Mouse (Mus musculus) layer of hippocampus, adult 9-11 months (tissue): ENCODE measurements around the gene Snorc.
"Not testable (repeated sequence)": the region's sequence is repeated elsewhere in the genome, so short reads cannot be mapped to it uniquely, and the experiment has no call there.

Experiments
- DNase-seq: peaks from one replicate; pipeline ENCODE4 v3.0.0; 2022

The Snorc gene

DNA sequence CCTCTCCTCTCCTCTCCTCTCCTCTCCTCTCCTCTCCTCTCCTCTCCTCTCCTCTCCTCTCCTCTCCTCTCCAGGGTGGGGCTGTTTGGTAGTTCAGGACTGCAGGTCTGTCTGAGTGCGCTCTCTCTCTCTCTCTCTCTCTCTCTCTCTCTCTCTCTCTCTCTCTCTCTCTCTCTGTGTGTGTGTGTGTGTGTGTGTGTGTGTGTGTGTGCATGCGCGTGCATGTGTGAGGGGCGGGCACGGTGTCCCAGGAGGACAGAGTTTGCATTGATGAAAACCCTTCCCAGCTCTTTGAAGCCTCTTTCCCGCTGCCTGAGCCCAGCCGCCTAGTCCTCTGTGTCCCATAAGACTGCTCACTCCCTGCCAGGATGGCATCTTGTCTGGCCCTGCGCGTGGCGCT, at the start of gene Snorc:
Gene Snorc (plus strand): TSS at position 301 of the 400 bp plus-strand sequence.
- not testable (repeated sequence) for DNase-seq

DNA sequence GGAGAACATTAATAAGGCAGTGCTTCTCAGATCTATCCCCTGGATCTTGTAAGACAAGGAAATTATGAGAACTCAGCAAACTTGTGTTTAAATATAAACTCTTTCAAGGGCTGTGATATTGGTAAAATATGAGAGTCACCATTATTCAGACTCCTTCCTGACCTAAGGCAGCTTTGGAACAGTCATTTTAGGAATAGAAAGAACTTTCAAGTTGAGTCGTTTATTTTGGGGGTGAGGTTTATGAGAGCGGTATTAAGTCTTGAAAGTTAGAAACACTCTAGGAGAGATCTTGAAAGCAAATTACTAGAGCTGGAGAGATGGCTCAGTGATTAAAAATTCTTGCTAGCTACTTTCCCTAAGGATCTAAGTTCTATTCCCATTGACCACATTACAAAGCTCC, 34.9 kb upstream of the Snorc start:
- no peak for DNase-seq

DNA sequence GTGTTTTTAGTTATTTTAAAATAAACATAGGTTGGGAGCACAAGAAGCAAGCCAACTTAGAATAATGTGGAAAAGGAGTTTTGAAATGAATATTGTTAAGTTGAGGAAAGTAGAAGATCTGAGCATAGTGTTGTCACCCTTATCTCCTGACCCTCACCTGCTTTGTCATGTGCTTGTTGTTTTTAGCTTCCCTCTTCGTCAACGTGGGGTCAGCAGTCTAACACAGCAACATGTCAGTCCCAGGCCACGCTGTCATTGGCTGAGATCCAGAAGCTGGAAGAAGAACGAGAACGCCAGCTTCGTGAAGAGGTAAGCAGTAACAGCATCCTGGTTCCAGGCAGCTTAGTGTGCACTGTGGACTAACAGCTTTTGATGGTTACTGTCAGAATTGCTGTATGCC, 33.5 kb upstream of the Snorc start:
- no peak for DNase-seq

DNA sequence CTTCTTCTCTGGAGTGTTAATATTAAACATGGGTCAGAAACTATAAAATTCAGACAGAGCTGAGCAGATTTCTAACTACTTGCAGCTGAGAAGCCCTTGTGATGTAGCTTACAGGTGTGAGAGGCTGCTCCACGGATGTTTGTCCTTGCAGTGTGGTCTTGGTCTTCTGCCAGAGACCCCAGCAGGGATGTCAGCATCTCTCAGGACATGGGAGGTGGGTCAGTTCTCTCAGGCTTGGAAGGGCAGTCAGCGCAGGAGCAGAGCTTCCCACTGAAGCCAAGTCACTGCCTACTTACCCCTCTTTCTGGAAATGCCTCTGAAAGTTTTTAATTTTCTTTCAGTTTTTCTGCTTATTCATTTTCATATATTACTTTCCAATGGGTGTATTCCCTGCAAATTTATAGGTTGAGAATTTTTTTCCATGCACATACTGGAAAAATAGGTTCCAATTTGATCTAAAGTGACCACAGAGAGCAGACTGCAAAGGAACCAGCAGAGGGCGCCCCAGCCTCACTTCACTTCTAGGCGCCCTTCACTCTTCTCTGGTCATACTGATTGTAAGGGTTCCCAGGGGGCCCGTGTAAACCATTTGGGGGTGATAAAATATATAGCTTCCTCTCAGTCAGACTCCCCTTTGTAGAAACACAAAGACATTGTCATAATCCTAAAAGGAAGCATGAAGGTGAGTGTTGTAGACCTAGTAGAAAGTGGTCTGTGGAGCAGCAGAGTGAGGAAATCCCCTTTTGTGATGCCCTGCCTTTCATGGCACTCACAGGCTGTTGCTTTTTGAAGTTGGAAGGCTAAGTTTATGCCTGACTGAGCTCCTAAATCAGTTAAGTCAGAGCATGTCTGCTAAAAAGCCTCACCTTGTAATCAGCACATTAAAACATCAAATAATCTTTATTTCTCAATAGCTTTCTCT, 22.6 kb upstream of the Snorc start:
- peak; percentile 15 for DNase-seq

DNA sequence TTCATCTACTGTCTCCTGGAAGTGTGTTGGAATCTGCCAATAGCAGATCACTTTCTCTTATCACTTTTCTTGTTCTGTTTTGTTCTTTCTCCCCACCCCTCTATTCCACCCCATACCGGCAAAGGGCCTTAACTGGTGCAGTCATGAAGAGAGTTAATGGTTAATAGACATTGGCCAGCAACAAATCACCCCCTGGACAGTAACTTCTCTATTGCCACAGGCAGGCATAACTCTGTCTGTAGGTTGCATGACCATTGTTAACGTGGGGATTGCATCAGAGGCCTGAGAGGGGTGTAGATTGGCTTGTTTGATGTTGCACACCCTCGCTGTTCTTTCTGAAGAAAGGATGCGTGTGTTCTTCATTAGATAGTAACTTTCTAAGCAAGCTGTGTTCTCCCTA, 20.6 kb upstream of the Snorc start:
- no peak for DNase-seq

DNA sequence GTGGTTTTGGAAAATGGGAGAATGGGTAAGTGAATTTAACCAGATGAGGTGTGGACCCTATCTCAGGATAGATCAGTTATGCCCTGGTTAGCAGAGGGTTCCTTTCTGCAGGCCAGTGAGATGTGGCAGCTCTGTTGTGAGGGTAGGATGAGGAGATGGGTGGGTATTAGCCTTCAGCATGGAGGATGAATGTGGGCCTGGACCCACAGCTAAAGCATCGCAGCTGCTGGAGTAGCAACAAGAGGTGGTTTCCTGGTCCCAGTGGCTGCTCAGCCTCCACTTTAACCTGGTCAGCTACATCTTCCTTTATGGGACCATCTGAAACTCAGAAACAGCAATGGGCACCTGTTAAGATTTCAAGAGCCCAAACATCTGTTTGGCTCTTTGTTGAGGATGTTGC, 13.6 kb upstream of the Snorc start:
- no peak for DNase-seq

DNA sequence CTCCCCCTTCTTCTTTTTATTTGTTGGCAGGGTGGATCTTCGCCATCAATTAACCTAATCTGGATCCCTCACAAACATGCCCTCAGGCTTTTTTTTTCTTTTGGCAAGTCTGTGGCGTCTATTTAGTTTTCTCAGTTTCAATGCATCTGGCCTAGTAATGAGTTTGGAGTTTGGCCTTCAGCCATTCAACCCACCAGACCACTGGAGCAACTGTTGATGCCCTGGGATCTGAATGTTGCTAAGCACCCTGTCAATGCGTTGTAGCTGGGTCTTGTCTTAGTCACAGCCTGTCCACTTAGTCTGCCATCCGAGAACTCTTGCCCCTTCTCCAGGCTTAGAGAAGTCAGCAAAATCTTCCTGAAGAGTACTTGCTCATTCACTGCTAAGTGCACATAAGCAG, 12.0 kb upstream of the Snorc start:
- DNase-seq: no peak

DNA sequence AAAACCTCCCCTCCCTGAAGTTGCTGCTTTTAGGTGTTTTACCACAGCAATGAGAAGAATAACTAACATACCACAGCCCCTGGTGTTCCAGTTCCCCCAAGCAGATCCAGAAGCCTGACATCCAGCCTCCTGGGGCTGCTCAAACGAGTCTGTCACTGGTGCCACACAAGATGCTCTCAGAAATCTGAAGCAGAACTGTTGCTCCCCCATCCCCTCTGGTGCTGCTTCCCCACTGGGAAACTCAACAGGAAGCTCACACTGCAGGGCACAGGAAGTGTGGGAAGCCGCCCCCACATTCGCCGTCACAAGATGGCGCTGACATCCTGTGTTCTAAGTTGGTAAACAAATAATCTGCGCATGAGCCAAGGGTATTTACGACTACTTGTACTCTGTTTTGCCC, 10.2 kb upstream of the Snorc start:
- DNase-seq: not testable (repeated sequence)

DNA sequence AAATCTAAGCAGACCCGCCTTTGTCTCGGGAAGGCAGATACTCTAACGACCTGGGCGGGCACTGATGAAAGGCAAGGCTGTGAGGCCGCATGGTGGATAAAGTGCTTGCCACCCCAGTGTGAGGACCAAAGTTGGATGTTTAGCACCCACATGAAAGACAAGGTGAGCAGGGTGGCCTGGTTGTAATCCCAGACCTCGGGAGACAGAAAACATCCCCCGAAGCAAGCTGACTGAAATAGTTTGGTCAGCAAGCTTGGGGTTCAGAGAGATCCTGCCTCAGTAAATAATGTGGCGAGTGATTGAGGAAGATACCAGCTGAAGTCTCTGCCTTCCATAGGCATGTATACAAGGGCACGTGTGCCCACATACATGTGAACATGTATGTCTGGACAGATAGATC, 2.6 kb upstream of the Snorc start:
- no peak for DNase-seq

DNA sequence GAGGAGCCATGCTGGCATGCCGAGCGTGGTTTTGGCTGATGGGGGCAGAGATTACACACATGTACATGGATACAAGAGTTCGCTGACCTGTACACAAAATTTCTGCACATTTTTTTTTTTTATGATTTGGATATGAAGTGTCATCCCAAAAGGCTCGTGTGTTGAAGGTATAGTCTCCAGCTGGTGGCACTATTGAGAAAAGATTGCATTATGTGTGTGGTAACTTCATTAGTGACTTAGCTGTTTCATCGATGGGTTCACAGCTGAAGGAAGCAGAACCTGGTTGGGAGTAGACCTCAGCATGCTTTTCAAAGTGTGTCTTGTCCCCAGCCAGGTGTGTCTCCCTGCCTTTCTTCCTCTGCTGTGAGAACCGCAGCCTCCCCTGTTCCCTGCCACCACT, 1.8 kb upstream of the Snorc start:
- no peak for DNase-seq

DNA sequence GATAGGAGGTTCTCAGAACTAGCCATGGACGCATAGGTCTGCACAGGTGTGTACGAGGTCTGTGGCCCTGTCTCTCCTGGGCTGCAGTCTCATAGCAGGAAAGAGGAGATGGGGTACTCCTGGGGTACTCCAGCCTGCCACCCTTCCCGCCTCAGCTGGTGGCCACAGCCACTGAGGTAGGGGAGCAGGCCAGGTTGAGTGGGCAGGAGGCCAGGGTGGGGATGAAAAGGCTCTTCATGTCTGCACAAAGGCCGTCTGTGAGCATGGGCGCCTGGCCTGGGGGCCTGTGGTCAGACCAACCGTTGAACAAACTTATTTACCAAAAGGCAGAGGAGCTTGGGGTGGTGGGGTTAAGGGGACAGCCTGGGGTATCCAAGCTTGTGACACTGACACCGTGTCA, 1.8 kb downstream of the Snorc start:
- no peak for DNase-seq

DNA sequence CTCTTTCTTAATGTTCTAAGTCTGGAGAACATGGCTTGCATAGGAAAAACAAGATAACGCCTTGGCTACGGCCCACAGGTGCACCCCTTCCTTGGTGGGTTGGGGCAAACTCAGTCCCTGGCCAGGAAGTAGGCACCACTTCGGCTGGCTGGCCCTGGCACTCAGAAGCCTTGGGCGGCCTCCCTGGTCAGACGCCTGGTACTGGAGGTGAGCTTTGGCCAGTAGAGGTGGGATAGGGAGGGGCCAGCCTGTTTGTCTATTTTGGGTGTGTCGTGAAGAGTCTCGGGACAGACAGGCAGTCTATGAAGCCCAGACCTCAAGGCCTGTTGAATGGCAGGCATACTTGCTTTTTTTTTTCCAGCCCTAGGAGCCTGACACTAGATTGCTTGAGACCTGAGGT, 2.5 kb downstream of the Snorc start:
- DNase-seq: no peak

DNA sequence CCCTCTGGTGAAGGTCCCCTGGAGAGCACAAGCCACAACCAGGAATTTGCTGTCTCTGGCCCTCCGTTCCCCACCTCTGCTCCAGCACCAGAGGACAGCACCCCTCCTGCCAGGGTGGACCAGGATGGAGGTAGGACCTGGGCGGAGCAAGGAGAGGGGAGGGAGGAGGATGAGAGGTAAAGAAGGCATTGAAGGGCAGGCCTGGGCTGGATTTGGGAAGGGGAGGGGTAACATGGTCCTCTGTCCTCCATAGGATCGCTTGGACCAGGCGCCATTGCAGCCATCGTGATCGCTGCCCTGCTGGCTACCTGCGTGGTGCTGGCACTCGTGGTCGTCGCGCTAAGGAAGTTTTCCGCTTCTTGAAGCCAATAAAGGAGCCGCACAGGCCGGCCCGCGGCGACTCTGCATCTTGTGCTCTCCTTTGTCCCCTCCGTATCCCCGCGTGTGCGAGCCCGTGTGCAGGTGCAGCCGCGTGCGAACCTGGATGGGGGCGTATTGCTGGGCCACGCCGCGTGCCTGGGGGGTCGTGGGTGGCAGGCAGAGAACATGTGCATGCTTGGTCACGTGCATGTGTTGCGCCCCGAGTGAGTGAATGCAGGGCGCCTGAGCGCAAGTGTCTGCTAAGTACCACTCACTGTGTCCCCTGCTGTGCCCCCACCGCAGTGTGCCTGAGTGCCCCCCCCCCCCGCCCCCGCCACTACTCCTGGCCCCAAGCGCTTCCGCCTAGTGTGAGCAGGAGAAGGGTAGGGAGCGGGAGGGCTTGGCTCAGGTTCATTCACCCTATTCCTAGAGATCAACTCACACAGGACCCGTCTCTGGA, 5.2 kb downstream of the Snorc start:
- peak; percentile 68 for DNase-seq

DNA sequence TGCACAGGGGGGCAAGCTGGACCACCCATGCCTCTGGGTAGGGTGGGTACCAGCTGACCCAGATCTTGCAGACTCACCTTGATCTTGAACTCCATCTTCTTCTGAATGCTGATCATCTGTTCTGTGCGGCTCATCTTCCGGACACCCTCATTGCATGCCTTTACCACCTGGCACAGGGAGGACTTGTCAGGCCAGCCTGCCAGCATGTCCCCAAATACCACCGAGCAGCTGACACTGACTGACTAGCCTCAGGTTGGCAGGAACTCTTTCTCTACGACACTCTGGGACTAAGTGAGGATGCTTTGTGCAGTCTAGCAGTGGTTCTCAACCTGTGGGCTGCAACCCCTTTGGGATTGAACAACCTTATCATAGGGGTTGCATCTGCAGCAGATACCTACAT, 12.5 kb downstream of the Snorc start:
- no peak for DNase-seq

DNA sequence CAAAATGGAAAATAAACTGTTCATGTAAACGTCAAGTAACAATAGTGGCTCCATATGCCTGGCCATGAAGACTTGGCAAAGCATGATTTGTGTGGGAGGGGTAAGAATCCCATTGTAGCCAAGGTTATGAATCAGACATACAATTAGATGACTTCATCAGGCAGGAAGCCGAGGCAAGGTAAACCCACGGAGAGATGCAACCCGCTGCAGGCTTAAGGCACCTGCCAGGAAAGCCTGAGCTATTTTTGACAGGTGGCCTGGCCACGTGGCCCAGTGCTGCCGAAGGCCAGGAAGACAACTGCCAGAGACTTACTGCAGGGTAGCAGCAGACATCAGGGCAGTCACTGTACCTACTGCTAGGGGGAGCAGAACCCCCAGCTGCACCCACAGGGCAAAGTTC, 16.3 kb downstream of the Snorc start:
- DNase-seq: peak; percentile 86

DNA sequence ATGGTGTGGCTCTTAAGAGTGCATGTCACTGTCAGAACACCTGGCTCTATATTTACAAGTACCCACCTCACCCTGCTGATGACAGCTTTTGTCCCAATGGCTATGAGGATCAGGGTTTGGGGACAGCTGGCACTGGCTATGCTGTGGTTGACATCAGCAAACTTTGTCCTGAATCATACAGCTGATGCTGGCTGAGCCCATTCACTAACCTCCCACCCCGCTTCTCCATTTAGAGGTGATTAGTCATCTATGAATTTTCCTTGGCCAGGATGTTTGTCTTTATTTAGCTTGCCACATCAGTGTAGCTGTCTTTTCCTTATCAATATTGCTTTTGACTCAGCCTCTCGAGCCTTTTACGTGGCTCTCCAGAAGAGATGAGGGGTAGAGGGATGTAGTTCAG, 22.2 kb downstream of the Snorc start:
- DNase-seq: no peak

DNA sequence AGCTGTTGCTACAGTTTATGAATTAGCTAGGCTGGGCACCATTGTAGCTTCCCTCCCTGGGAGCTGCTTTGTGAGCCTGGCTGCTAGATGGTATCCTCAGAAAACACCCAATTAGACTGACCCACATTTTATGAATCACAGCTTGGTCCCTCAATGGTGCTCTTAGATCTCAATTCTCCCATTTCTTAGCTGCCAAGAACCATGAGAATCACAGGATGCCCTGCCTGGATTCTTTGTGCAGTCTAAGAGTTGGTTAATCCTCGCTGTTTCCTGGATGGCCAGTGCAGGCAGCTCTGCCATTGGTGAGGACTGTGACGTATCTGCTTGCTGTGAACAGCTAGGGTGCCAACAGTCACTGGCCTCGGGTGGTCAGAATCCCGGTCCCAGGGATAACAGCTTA, 23.5 kb downstream of the Snorc start:
- peak; percentile 52 for DNase-seq

DNA sequence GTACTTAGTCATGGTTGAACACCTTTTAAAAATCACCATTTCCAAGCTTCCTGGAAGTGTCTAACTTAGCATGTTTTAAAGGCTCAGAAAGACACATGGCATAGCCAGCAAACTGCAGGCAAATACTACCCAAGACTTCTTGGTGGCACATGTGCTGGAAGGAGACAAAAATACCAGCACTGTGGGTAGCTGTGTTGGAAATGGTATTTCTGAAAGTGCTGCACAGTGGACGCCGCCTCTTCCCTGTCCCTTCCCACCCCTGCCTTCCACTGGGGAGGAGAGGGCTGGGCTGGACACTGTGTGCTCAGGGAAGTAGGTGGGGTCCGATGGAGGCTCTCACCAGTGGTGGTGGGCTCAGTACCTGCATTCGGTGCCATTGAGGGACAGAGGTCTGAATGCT, 35.5 kb downstream of the Snorc start:
- no peak for DNase-seq

DNA sequence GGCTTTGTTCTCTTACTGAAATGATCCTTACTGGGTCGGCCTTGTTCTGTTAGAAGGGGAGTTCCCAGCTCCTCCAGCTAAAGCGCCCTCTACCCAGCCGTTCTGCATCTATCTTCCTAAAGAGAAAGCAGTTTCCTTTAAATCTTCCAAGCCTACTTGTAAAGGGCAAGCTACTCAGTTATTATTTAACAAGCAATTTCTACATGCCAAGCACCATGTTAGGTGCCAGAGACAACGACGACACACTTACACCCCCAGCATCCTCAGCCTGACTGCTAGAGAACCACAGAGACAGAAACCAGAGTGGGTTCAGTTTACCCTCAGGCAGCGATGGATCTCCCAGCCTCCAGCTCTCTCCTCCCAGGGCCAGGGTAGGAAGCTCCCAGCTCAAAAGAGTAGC, 37.8 kb downstream of the Snorc start:
- DNase-seq: no peak

DNA sequence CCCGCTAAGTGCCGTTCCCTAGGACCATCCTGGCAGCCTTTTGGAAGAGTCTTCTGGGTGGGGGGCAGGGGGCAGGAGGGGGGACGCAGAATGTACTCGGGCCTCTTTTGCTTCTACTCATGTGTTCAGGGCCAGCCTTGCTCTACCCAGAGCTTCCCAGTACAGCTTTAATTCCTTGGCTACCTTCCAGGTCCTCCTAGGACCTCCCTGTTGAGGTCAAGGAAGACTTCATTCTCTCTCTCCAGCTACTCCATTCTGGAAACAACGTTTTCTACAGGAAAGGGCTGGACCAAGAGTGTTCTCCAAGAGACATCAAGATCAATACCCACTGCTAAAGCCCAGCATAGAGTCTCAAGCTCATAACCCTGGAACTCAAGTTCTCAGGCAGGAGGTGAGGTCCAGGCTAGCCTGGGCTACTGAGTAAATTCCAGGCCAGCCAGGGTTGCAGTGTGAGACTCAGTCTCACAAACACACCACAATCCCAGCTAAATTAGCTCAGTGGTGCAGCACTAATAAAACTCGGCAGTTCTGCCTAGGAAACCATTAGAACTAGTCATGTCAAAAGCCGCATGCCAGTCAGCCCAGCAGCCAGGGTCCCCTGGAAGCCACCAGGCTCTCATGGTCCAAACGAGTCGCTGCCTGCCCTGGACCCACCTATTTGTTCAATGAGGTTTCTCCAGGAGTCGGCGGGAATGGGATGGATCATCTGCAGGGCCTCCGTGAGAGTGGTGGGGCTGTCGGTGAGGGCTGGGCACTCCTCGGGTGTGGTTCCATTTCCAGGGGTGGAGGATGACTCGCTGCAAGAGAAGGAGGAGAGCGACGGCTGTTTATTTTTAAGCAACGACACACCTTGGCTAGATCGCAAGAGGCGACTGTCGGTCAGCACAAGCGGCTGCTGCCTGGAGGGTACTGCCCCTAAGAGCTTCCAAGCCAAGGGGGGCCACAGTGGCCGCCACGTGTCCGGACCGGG, 38.8 kb downstream of the Snorc start:
- no peak for DNase-seq

DNA sequence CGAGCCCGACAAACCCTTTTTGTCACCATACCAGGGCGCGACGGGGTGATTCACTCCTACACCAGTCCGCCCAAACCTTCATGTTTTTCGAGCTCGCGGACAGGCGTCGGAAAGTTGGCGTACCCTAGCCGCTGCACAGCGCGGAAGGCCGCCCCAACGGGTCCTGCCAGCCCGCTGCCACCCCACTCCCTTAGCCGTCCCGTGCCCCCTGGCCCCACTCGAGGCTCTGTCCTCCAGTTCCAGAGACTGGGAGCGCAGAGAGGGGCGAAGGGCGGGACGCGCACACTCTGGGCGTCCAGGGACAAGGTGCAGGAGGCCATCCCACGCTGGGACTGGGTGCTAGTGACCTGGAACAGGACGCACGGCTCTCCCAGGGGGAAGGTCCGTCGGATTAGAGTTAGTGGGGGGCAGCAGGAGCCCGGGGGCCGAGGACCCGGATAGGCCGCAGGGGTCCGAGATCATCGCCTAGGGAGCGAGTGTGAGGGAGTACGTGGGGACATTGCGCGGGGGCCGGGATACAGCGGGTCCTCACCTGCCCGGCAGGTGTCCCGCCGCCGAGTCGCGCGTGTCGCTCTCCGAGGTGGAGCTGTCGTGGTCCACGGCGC, 39.6 kb downstream of the Snorc start, which contains the start of gene Neu2:
Gene Neu2 (plus strand): TSS at position 329 of the 605 bp plus-strand sequence.
- DNase-seq: no peak

DNA sequence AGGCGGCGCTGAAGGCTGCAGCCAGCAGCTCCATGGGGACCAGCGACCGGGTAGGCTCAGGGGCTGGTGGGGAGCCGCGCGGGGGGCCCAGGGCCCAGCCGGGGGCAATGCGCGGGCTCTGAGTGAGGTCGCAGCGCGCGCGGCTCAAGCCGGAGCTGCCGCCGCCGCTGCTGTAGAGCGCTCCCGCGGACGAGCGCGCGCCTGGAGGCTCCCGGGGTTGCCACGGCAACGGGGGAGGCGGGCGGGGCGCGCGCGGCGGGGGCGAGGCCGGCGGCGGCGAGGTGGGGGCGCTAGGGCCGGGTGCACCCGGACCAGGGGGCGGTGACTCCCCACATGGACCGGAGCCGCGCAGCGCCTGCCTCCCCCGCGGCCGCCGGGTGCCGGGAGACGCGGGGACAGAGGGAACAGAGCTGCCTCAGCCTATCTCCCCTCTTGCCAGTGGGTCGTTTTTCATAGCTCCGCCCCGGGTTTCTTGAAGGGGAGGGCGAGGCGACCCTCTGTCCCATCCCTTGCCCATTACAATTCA, 40.2 kb downstream of the Snorc start:
- peak; percentile 41 for DNase-seq
